ENCODE assay signal across 26 mouse cellular contexts in genomic region chr3:121437070-121437469, GRCm38 (mm10). TPM values are rescaled to one million over a fixed set of nuclear protein-coding genes. Genes with fewer than 3 reads are reported as not detected.
DNase-seq lines count a peak whose midpoint lies in the region; ATAC-seq and TF ChIP-seq lines count a peak whose summit lies in the region.
"Had no signal": no experiment of that assay in that cellular context is flagged by ENCODE, and none has a peak within 500 bp of the region (broad histone marks: within the 10 kb centered on the region; RNA-seq: fewer than 3 reads in every experiment).

No protein-coding gene starts in this region.

- H3K9ac ChIP-seq in forebrain, embryonic 12.5 days, result no peak overlapping the region
- no peak overlapping the region for H3K9ac ChIP-seq in forebrain, embryonic 16.5 days (replicated peaks; ENCODE audit: low read depth, low read length)
- no peak overlapping the region for H3K9ac ChIP-seq in heart, embryonic 13.5 days
- no peak overlapping the region for H3K9ac ChIP-seq in neural tube, embryonic 13.5 days
- H3K9ac ChIP-seq: embryonic facial prominence, embryonic 13.5 days; forebrain, embryonic 13.5 days; hindbrain, embryonic 15.5 days; intestine, embryonic 15.5 days; kidney, embryonic 15.5 days; limb, embryonic 13.5 days; midbrain, embryonic 12.5 days had no signal

- no peaks in the 10 kb centered on the region for H3K27me3 ChIP-seq in forebrain, embryonic 12.5 days
- no peaks in the 10 kb centered on the region for H3K27me3 ChIP-seq in forebrain, embryonic 16.5 days (replicated peaks; ENCODE audit: control insufficient read depth, insufficient read depth, low read length)
- no peaks in the 10 kb centered on the region for H3K27me3 ChIP-seq in heart, embryonic 13.5 days (replicated peaks)
- H3K27me3 ChIP-seq in kidney, adult 2 months (replicated peaks; ENCODE audit: control insufficient read depth, insufficient read depth, low read length), result no peaks in the 10 kb centered on the region
- H3K27me3 ChIP-seq in neural tube, embryonic 13.5 days, result no peaks in the 10 kb centered on the region
- H3K27me3 ChIP-seq: embryonic facial prominence, embryonic 13.5 days; forebrain, embryonic 13.5 days; hindbrain, embryonic 15.5 days; intestine, embryonic 15.5 days; kidney, embryonic 15.5 days; limb, embryonic 13.5 days; midbrain, embryonic 12.5 days had no signal

- ATAC-seq in forebrain, embryonic 12.5 days (ENCODE audit: low FRiP score), result no peak
- no peak for ATAC-seq in forebrain, embryonic 16.5 days
- ATAC-seq in heart, embryonic 13.5 days (ENCODE audit: extremely low read depth, insufficient number of reproducible peaks, low FRiP score, low TSS enrichment), result no peak
- ATAC-seq in neural tube, embryonic 13.5 days (ENCODE audit: low read depth), result no peak
- ATAC-seq: forebrain, embryonic 13.5 days; intestine, embryonic 15.5 days had no signal

- no peak for TF ChIP-seq CTCF in kidney, adult 2 months (conservative IDR thresholded peaks at IDR 0.05; ENCODE audit: insufficient read depth, insufficient read length, low read depth, low read length)

- peaks cover 27% of the 10 kb centered on the region for H3K36me3 ChIP-seq in forebrain, embryonic 12.5 days (replicated peaks)
- no peaks in the 10 kb centered on the region for H3K36me3 ChIP-seq in forebrain, embryonic 16.5 days (ENCODE audit: control insufficient read depth, insufficient read depth)
- H3K36me3 ChIP-seq in heart, embryonic 13.5 days, result peaks cover 28% of the 10 kb centered on the region
- H3K36me3 ChIP-seq in kidney, adult 2 months (ENCODE audit: control insufficient read depth, insufficient read depth, low read length), result no peaks in the 10 kb centered on the region
- peaks cover 11% of the 10 kb centered on the region for H3K36me3 ChIP-seq in neural tube, embryonic 13.5 days

- no peak overlapping the region for H3K4me3 ChIP-seq in forebrain, embryonic 12.5 days (replicated peaks)
- H3K4me3 ChIP-seq in forebrain, embryonic 16.5 days (replicated peaks; ENCODE audit: low read length), result no peak overlapping the region
- no peak overlapping the region for H3K4me3 ChIP-seq in heart, embryonic 13.5 days
- no peak overlapping the region for H3K4me3 ChIP-seq in kidney, adult 2 months (ENCODE audit: insufficient read depth, low read depth, low read length)
- H3K4me3 ChIP-seq in neural tube, embryonic 13.5 days, result no peak overlapping the region
- H3K4me3 ChIP-seq: embryonic facial prominence, embryonic 13.5 days; erythroblast, embryonic 14.5 days; forebrain, embryonic 13.5 days; hindbrain, embryonic 15.5 days; intestine, embryonic 15.5 days; kidney, embryonic 15.5 days; limb, embryonic 13.5 days; midbrain, embryonic 12.5 days had no signal

- TF ChIP-seq POLR2A in kidney, adult 2 months (IDR thresholded peaks at IDR 0.05; ENCODE audit: low read depth, low read length), result no peak

- H3K9me3 ChIP-seq in forebrain, embryonic 12.5 days, result no peaks in the 10 kb centered on the region
- no peaks in the 10 kb centered on the region for H3K9me3 ChIP-seq in forebrain, embryonic 16.5 days (ENCODE audit: control insufficient read depth, low read length)
- H3K9me3 ChIP-seq in heart, embryonic 13.5 days, result no peaks in the 10 kb centered on the region
- no peaks in the 10 kb centered on the region for H3K9me3 ChIP-seq in neural tube, embryonic 13.5 days
- H3K9me3 ChIP-seq: embryonic facial prominence, embryonic 13.5 days; forebrain, embryonic 13.5 days; hindbrain, embryonic 15.5 days; intestine, embryonic 15.5 days; kidney, embryonic 15.5 days; limb, embryonic 13.5 days; midbrain, embryonic 12.5 days had no signal

- H3K4me1 ChIP-seq in forebrain, embryonic 12.5 days, result peaks cover 68% of the 10 kb centered on the region
- peaks cover 27% of the 10 kb centered on the region for H3K4me1 ChIP-seq in forebrain, embryonic 16.5 days (replicated peaks; ENCODE audit: control insufficient read depth, insufficient read depth, low read length)
- peaks cover 99% of the 10 kb centered on the region for H3K4me1 ChIP-seq in heart, embryonic 13.5 days
- H3K4me1 ChIP-seq in kidney, adult 2 months (ENCODE audit: control insufficient read depth, insufficient read depth, low read length), result peaks cover 66% of the 10 kb centered on the region
- peaks cover 83% of the 10 kb centered on the region for H3K4me1 ChIP-seq in neural tube, embryonic 13.5 days (replicated peaks)

- WGBS in forebrain, embryonic 12.5 days, result 91% methylated on average over 7 of the region's 7 CpGs
- 94% methylated on average over 7 of the region's 7 CpGs for WGBS in forebrain, embryonic 16.5 days
- WGBS in heart, embryonic 13.5 days, result 51% methylated on average over 7 of the region's 7 CpGs
- 65% methylated on average over 7 of the region's 7 CpGs for WGBS in kidney, adult 2 months
- 88% methylated on average over 7 of the region's 7 CpGs for WGBS in neural tube, embryonic 13.5 days

- no peak for DNase-seq in heart, adult 11 months
- no peak for DNase-seq in kidney, adult 2 months
- no peak for DNase-seq in kidney, adult 18-20 months
- no peak for DNase-seq in neural tube, embryonic 10.5 days (ENCODE audit: extremely low spot score, low spot score)
- DNase-seq: adrenal gland, postnatal 10 days; cerebellum, adult 8-10 months; cerebellum, postnatal 36 days; embryo, embryonic 11 days; kidney, postnatal 4 days; lung, adult 2 months; lung, postnatal 14 days; right cerebral cortex, postnatal 14 days; spleen, adult 18-20 months; thymus, postnatal 14 days had no signal

- 0 out of 2 replicates have a peak overlapping the region, but pooled peaks have one; percentile 19 for H3K27ac ChIP-seq in forebrain, embryonic 12.5 days
- H3K27ac ChIP-seq in forebrain, embryonic 16.5 days (ENCODE audit: low read length), result no peak overlapping the region
- H3K27ac ChIP-seq in heart, embryonic 13.5 days (replicated peaks), result peak overlapping the region; percentile 4; the same call in 1 of the 2 replicates
- peak overlapping the region; percentile 66 for H3K27ac ChIP-seq in kidney, adult 2 months (ENCODE audit: insufficient read depth, low read depth, low read length)
- H3K27ac ChIP-seq in neural tube, embryonic 13.5 days (replicated peaks), result 0 out of 2 replicates have a peak overlapping the region, but pooled peaks have one; percentile 9
- H3K27ac ChIP-seq: embryonic facial prominence, embryonic 13.5 days; forebrain, embryonic 13.5 days; hindbrain, embryonic 15.5 days; intestine, embryonic 15.5 days; limb, embryonic 13.5 days; midbrain, embryonic 12.5 days had no signal

- H3K4me2 ChIP-seq in forebrain, embryonic 12.5 days, result no peak overlapping the region
- no peak overlapping the region for H3K4me2 ChIP-seq in forebrain, embryonic 16.5 days (ENCODE audit: low read length)
- H3K4me2 ChIP-seq in heart, embryonic 13.5 days, result no peak overlapping the region
- H3K4me2 ChIP-seq in neural tube, embryonic 13.5 days, result no peak overlapping the region
- H3K4me2 ChIP-seq: embryonic facial prominence, embryonic 13.5 days; forebrain, embryonic 13.5 days; hindbrain, embryonic 15.5 days; intestine, embryonic 15.5 days; kidney, embryonic 15.5 days; limb, embryonic 13.5 days; midbrain, embryonic 12.5 days had no signal

RNA-seq across cellular contexts. Expression of gene Cnn3, which starts 10.8 kb away (rescaled TPM):
- 831 and 838 TPM in 2 replicates for polyA plus RNA-seq in forebrain, embryonic 12.5 days (2016; fragmentation: Nextera tagmentation; extraction: Ambion mirVana)
- polyA plus RNA-seq in forebrain, embryonic 16.5 days (2015; fragmentation: Nextera tagmentation; extraction: Ambion mirVana), result 554 and 700 TPM in 2 replicates
- 400 and 416 TPM in 2 replicates for polyA plus RNA-seq in heart, embryonic 13.5 days (2015; fragmentation: Nextera tagmentation; extraction: Ambion mirVana)
- 253 and 268 TPM in 2 replicates for polyA plus RNA-seq in kidney, adult 2 months (2012; rRNA removed)
- polyA plus RNA-seq in neural tube, embryonic 13.5 days (2015; fragmentation: Nextera tagmentation; extraction: Ambion mirVana), result 643 and 747 TPM in 2 replicates
